Mouse (Mus musculus) megakaryocyte, adult 5-6 weeks (primary cell): ENCODE data around the gene Ubxn11. TPM values are rescaled to one million over a fixed set of nuclear protein-coding genes. Genes with fewer than 3 reads are reported as not detected.

ENCODE experiments used
- ATAC-seq: 2 replicates; pipeline ENCODE4 v1.8.0; 2016; ENCODE audit warnings: mild to moderate bottlenecking, inconsistent platforms; ENCODE audit not compliant: poor library complexity, severe bottlenecking
- total RNA-seq, 2 experiments: library from RNA; stranded (forward) in 1 of 2; stranded (reverse) in 1 of 2; fragments of 153-499, 151-499 nt in 1 of 2; fragments of 221-1000, 200-1000 nt in 1 of 2; gene quantifications; 2 replicates each; pipeline versions ENCODE4 v1.2.3 to v1.2.4; 2015 to 2017

Ubxn11 gene
- total RNA-seq, 2 experiments from 2014 or later = 0.89 to 1.7 TPM

GRCm38 (mm10) chr4:134089029-134089428 lies 13.3 kb upstream of the Ubxn11 start:
- no peak for ATAC-seq

GRCm38 (mm10) chr4:134090521-134091224 lies 11.7 kb upstream of the Ubxn11 start:
- ATAC-seq = no peak

GRCm38 (mm10) chr4:134091225-134091529 lies 11.2 kb upstream of the Ubxn11 start:
- ATAC-seq = no peak

DNA sequence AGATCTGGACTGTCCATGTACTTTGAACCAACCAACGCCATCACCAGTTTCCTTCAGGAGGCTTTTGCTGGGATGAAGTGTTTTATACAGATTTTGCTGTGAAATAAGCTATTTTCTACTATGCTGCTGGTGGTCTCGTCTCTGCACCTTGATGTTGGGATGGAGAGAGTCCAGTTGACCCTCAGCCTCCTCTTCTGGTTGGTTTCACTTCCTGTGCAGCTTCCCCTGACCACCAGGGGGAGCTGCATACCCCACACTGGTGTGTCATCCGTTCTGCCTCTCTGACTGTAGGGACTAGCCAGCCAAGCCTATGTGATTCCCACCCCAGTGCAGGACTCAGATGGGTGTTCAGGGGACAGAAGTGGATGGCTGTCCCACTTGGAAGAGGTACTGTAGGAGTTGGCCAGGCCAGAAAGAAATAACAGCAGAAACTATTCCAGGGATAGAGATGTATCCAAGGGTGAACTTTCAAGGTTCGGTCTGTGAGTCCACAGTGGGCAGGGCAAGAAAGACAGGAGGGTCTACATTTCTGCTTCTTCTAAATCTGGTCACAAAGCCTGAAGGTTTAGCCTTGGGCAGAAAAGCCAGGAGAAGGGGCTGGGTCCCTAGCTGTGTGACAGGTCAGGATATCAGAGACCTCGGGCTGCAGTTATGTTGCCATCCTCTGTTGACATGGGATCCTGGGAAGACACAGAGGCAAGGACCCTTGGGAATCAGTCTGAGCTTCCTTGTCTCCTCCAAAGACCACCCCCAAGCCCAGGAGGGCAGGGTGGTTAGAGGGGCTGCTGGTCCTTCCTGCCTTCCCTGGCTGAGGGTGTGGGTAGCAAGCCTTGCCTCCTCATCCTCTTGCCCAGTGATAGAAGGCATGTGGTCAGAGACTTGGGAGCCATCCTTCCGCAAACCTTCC lies 9.7 kb upstream of the Ubxn11 start:
- ATAC-seq = peak; percentile 47

DNA sequence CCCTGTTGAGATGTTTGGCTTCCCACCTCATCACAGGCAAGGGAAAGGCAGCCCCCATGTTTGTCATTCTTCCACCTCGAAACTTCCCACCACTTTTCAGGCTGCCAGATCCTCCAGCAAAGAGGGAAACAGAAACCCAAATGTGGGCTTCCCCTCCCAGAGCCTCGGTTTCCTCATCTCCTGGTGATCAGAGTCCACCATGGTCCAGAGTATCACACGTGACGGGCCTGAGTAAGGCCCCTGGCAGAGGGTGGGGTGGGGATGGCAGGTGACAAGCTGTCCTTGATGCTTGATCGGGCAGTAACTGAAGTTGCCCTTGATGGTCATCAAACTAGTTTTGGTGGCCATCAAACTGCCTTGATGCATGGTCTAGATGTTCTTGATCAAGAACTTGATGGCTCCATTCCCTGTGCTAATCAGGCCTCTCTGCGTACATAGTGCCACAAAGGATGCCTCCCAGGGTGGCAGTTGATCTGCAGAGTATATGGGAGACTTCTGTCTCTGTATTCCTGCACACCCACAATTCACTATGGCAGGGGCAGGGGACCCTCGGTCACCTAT lies 8.3 kb upstream of the Ubxn11 start:
- ATAC-seq = no peak

GRCm38 (mm10) chr4:134094923-134095547 lies 7.3 kb upstream of the Ubxn11 start, which contains the start of gene Cd52:
Gene Cd52 (minus strand): TSS chr4:134095082.
- peak; percentile 53 for ATAC-seq

DNA sequence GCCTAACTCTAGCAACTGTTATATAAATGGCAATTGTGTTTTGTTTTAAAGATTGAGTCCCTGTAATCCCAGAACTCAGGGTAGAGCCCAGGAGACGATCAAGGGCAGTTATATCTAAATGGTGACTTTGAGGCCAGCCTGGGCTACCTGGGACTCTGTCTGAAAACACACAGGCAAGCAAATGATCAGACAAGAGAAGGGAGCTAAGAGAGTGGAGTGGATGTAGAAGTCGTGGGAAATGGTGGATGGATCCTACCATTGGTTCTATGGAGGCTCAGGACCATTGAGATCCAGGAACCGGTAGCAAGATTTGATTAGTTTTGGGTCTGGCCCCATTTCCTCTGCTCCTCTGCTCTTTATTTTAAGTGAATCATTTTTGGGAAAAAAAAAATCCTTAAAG lies 6.2 kb upstream of the Ubxn11 start:
- ATAC-seq = no peak

- ATAC-seq = peak; percentile 46
Observed at GRCm38 (mm10) chr4:134097015-134097608, 5.3 kb upstream of the Ubxn11 start.

GRCm38 (mm10) chr4:134098628-134099027 lies 3.7 kb upstream of the Ubxn11 start:
- peak; percentile 72 for ATAC-seq

GRCm38 (mm10) chr4:134100245-134100644 lies 2.1 kb upstream of the Ubxn11 start:
- no peak for ATAC-seq

DNA sequence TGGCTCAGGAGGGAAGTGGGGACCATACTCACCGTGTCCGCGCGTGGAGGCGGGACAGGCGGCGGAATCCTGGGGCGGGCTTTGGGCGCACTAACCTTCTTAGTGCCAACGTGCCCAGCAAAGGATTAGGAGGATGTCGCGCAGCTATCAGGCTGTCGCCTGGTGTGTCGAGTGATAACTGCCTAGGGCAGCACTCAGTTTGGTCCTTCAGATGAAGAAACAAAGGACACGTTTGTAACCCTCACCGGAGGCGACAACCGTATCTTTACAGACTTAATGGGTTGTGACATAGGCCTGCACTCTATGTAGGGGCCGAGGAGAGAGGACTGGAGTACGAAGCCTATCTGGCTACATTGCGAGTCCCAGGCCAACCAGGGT lies 361 bp downstream of the Ubxn11 start:
- peak; percentile 7; the same call in 1 of the 2 replicates for ATAC-seq

- ATAC-seq = peak; percentile 28; the same call in 1 of the 2 replicates
Observed at GRCm38 (mm10) chr4:134106105-134106504, 3.7 kb downstream of the Ubxn11 start.

DNA sequence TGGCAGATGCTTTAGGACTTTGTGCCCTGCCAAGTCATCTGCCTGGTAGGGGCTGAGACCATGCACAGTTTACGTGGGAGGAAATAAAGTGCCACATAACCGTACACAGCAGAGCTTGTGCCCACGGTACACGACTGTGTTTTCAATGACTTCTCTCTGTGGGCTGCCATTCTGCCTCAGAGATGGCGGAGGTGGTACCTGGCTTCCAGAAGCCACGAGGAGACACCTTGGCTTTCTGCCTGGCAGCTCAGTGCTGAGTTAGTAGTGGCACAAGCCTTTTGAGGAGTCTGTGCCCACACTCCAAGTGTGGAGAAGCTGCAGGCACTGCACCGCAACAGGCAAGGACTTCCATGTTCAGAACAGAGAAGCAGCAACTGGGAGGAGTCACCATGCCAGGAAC lies 5.4 kb downstream of the Ubxn11 start:
- no peak for ATAC-seq

DNA sequence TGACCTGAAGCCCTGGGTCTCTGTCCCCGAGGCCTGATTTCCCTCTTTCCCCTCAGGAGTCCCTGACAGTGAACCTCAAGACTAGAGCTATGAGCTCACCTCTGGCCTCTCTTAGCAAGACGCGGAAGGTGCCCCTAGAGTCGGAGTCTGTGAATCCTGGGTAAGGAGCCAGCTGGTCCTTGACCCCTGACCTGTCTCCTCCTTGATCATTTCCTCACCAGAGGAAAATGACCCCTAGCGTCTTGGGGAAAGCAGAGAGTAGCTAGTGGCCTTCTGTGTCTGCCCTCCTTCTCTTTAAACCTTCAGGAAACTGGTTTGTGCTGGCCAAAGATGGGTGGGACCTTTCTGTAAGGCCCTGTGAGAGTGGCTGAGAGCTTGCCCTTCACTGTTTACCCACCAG lies 5.8 kb downstream of the Ubxn11 start:
- no peak for ATAC-seq

- ATAC-seq = peak; percentile 59
Observed at GRCm38 (mm10) chr4:134110653-134111052, 8.3 kb downstream of the Ubxn11 start.

DNA sequence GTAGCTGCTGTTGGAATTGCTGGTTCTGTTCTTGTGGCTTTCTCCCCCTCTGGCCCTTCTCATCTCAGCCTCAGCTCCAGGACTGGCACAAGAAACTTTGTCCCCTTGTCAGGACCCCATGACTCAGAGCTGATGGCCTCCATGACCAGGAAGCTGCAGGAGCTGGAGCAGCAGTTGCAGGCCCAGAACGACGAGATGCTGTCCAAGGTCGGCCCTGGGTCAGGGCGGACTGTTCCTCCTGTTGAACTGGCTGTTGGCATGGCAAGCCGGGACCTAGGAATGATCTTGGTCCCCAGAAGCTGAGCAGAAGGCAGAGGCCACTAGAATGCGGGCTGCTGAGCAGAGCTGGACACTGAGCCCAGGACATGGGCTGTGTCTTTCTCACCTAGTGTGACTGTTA lies 10.0 kb downstream of the Ubxn11 start:
- ATAC-seq = no peak

- no peak for ATAC-seq
Observed at GRCm38 (mm10) chr4:134113356-134113994, 11.1 kb downstream of the Ubxn11 start.

GRCm38 (mm10) chr4:134114038-134114437 lies 11.7 kb downstream of the Ubxn11 start:
- ATAC-seq = no peak

- no peak for ATAC-seq
Observed at GRCm38 (mm10) chr4:134115215-134116144, 13.1 kb downstream of the Ubxn11 start.
